Mouse (Mus musculus): Measurements from ENCODE around the gene Arhgap6. TPM values are rescaled to one million over a fixed set of nuclear protein-coding genes. Genes with fewer than 3 reads are reported as not detected.

Arhgap6 gene
- polyA plus RNA-seq, 1 experiment, result 1.2 TPM

DNA sequence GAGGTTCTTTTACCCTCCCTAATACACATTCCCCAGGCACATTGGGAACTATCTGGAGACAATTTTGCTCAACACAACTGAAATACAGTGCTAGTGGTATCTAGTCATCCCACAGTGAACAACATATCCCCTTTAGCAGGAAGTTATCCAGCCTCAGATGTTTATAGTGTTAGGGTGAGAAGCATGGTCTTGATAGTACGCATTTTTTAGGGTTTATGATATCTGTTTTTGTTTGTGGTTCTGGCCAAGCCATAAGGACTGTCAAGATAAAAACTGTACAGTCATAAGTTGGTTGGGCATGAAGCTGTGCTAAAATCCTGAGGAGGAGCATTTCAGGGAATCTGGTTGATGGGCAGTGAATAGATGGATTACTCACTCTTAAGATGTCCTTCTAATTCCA lies 271.0 kb downstream of the Arhgap6 start:
- TF ChIP-seq CTCF (IDR thresholded peaks at IDR 0.05; ENCODE audit: borderline replicate concordance, extremely low read depth, insufficient read depth, insufficient read length), result no peak
- no peak for TF ChIP-seq POLR2A (IDR thresholded peaks at IDR 0.05; ENCODE audit: borderline replicate concordance, extremely low read depth, insufficient read depth, insufficient read length, poor library complexity, severe bottlenecking)
- no peak for DNase-seq (ENCODE audit: low read depth)

DNA sequence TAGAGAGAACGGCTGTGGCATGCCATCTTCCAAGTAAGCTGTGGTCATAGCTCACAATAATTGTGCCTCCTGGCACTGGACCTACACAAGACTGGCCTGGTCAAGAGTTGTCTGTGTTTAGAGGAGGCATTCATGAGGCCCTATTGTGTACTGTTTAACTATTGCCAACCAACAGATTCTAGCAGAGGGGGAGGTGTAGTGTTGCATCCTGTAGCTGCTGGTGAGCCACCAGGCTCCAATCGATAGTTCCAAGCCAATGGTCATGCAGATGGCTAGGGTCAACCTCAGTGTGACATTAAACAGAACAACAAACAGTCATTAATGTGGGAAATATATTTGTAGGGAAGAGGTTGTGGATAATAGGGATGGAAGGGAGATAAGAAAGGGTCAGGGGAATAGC lies 280.1 kb downstream of the Arhgap6 start:
- TF ChIP-seq POLR2A (IDR thresholded peaks at IDR 0.05; ENCODE audit: borderline replicate concordance, extremely low read depth, insufficient read depth, insufficient read length, poor library complexity, severe bottlenecking) (no peak), CTCF (IDR thresholded peaks at IDR 0.05; ENCODE audit: borderline replicate concordance, extremely low read depth, insufficient read depth, insufficient read length) (no peak)
- no peak for DNase-seq (ENCODE audit: low read depth)

DNA sequence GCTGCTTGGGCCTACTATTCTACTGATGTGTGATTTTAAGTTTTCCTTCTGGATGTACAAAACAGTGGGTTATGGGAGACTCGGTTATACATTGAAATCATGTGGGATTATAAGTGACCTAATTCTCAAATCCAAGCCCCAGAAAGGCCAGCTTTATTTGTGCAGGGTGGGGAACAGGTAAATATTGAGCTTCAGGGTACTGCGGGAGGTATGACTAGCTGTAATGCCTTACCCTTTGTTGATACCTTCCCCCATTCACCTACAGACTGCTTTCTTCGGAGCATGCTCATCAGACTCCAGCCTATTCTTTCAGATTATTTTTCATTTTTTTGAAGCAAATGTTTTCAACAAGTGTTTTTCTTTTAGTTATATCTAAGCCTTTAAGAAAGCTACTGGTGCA lies 286.7 kb downstream of the Arhgap6 start:
- TF ChIP-seq CTCF (IDR thresholded peaks at IDR 0.05; ENCODE audit: borderline replicate concordance, extremely low read depth, insufficient read depth, insufficient read length) (no peak), POLR2A (IDR thresholded peaks at IDR 0.05; ENCODE audit: borderline replicate concordance, extremely low read depth, insufficient read depth, insufficient read length, poor library complexity, severe bottlenecking) (no peak)
- no peak for DNase-seq (ENCODE audit: low read depth)

DNA sequence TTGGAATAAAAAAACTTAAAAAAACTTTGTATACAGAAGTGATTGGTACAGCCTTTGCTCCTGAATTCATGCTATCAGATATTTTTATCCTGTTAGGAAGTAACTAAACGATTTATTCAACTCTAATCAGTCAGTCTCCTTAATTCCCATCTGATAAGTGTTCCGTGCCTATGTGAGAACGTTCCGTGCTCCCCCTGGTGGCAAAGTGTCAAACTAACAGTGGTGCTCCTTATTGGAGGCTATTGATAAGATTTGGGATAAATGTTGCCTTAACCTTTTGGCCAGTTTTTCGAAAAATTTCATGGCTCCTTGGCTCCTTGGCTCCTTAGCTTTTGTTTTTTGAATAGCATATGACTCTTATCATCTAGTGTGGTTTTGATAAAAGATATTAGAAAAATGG lies 291.0 kb downstream of the Arhgap6 start:
- TF ChIP-seq CTCF (IDR thresholded peaks at IDR 0.05; ENCODE audit: borderline replicate concordance, extremely low read depth, insufficient read depth, insufficient read length) (peak; percentile 70; the same call in 1 of the 2 replicates), POLR2A (IDR thresholded peaks at IDR 0.05; ENCODE audit: borderline replicate concordance, extremely low read depth, insufficient read depth, insufficient read length, poor library complexity, severe bottlenecking) (no peak)
- DNase-seq (ENCODE audit: low read depth), result peak; percentile 64

DNA sequence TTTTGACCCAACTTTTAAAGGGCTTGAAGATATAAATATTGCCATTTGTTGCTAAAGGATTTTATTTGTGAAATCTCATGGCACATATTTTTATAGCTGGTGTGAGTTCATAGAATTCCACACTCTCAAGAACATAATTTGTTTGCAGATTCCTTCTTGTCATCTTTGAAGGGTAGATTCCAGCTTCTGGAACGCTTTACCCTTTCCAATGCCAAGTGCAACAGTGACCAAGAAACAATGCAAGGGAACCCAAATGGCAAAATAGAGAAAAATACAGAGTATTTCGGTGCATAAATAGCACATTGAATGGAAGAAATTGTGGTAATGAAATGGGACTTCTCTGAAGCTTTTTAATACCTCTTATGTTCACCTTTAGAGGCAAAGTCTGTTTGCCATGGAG lies 294.3 kb downstream of the Arhgap6 start:
- DNase-seq (ENCODE audit: low read depth), result no peak
- TF ChIP-seq CTCF (IDR thresholded peaks at IDR 0.05; ENCODE audit: borderline replicate concordance, extremely low read depth, insufficient read depth, insufficient read length) (no peak), POLR2A (IDR thresholded peaks at IDR 0.05; ENCODE audit: borderline replicate concordance, extremely low read depth, insufficient read depth, insufficient read length, poor library complexity, severe bottlenecking) (no peak)

DNA sequence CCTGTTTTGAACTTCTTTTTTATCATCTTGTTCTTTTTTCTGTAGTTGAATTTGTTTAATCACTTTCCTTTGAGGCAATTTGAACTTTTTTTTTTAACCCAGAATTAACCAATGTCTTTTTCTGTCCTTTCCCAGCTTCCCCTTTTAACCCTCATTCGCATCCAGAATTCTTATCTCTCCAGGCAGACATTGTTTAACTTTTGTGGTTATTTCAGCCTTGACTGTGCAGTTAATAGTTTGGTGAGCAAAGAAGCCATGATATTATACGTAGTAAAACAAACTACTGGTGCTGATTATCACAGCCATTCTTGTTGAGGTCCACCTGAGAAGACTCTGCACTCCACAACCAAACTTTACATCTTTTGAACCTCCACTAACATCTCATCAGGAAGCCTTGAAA lies 299.7 kb downstream of the Arhgap6 start:
- TF ChIP-seq CTCF (IDR thresholded peaks at IDR 0.05; ENCODE audit: borderline replicate concordance, extremely low read depth, insufficient read depth, insufficient read length) (no peak), POLR2A (IDR thresholded peaks at IDR 0.05; ENCODE audit: borderline replicate concordance, extremely low read depth, insufficient read depth, insufficient read length, poor library complexity, severe bottlenecking) (no peak)
- DNase-seq (ENCODE audit: low read depth), result no peak

DNA sequence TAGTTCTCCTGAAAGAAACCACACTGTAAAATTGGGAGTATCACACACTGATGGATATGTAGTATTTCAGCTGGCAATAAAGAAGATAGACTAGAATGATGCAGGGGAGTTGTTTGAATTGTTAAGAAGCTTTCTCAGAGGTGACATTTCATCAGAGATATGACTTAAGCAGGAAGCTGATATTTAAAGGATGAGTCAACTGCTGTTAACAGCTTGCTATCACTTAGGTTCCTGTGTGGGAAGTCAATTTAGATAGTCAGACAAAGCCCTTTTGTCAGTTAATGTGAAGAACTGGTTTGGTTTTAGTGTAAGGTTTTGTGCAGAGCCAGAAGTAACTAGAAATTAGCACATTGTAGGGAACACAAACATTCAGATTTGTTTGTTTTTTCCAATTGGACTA lies 300.7 kb downstream of the Arhgap6 start:
- DNase-seq (ENCODE audit: low read depth), result peak; percentile 1
- no peak for TF ChIP-seq CTCF (IDR thresholded peaks at IDR 0.05; ENCODE audit: borderline replicate concordance, extremely low read depth, insufficient read depth, insufficient read length)
- TF ChIP-seq POLR2A (IDR thresholded peaks at IDR 0.05; ENCODE audit: borderline replicate concordance, extremely low read depth, insufficient read depth, insufficient read length, poor library complexity, severe bottlenecking), result no peak

DNA sequence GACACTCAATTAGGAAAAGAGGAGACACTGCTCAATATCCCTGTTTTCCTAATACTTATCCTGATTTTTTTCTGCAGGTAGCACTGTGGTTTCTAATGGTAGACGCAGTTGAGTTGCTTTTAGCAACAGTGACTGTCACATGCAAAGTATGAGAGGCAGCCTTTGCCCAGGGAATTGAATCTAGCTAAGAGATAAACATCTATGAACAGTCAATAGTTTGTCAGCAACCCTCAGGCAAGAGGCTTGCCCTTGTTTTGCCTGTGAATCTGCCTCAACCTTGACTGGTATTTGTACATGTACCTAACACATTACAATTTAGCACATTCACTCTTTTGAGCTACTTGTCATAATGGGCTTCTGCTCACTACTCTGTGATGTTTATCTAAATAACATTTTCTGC lies 307.8 kb downstream of the Arhgap6 start:
- no peak for TF ChIP-seq CTCF (IDR thresholded peaks at IDR 0.05; ENCODE audit: borderline replicate concordance, extremely low read depth, insufficient read depth, insufficient read length)
- TF ChIP-seq POLR2A (IDR thresholded peaks at IDR 0.05; ENCODE audit: borderline replicate concordance, extremely low read depth, insufficient read depth, insufficient read length, poor library complexity, severe bottlenecking), result no peak
- DNase-seq (ENCODE audit: low read depth), result no peak

DNA sequence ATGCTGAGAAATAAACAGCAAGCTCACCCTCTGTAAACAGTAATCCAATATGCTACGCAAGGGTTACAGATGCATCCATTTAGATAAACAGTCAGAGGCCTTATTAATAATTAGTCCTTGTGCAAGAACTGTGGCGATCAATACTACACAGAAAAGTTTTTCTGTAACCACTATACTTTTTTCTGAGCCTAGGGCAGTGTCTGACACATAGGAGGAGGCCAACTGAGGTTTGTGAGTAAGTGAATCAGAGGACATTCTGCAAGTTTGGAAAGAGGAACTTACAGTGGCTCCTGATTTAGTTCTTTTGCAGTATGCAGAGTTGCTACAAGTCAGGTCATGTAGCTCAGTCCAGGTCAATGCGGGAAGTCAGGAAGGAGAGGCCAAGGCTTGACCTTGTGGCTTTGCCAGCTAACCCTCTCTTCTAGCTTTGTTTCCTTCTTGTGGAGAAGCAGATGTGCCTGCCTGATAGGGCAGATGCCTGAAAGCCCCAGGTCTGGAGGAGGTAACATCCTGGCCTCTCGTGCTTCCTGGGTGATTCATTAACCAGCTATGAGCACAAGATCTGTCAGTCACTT lies 311.2 kb downstream of the Arhgap6 start:
- DNase-seq (ENCODE audit: low read depth), result no peak
- TF ChIP-seq POLR2A (IDR thresholded peaks at IDR 0.05; ENCODE audit: borderline replicate concordance, extremely low read depth, insufficient read depth, insufficient read length, poor library complexity, severe bottlenecking) (no peak), CTCF (IDR thresholded peaks at IDR 0.05; ENCODE audit: borderline replicate concordance, extremely low read depth, insufficient read depth, insufficient read length) (no peak)

DNA sequence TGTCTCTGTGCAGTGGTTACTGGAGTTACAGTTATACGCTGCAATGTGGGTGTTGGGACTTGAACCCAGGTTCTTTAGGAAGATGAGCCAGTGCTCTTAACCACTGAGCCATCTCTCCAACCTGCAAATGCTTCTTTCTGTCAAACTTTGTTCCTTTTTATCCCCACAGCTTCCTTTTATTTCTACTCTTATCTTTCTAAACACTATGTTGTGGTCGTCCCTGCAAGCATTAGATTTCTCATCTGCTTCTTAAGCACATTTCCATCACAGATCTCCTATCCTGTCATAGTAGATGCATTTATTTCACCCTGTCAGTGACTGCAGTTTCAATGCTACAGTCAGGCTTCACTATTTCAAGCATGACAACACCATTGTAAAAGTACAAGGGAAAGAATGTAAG lies 312.5 kb downstream of the Arhgap6 start:
- no peak for DNase-seq (ENCODE audit: low read depth)
- no peak for TF ChIP-seq POLR2A (IDR thresholded peaks at IDR 0.05; ENCODE audit: borderline replicate concordance, extremely low read depth, insufficient read depth, insufficient read length, poor library complexity, severe bottlenecking)

DNA sequence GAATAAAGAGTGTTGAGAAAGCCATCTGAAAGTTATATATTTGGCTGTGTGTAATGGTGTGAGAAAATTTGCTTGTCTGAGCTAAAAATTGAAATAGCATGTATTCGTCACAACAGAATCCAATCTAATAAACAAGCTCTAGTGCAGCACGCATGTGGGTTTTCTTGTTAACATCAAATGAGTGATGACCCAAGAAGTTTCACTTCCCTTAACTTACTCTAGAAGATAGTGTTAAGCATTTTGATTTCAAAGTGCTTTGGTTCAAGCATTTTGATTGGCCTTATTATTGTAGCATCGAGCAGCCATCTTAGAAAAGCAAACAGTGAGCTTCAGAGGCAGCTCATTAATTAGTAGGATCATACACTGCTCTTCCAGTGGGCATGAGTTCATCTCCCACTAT lies 315.1 kb downstream of the Arhgap6 start:
- no peak for DNase-seq (ENCODE audit: low read depth)
- no peak for TF ChIP-seq CTCF (IDR thresholded peaks at IDR 0.05; ENCODE audit: borderline replicate concordance, extremely low read depth, insufficient read depth, insufficient read length)
- TF ChIP-seq POLR2A (IDR thresholded peaks at IDR 0.05; ENCODE audit: borderline replicate concordance, extremely low read depth, insufficient read depth, insufficient read length, poor library complexity, severe bottlenecking), result no peak

DNA sequence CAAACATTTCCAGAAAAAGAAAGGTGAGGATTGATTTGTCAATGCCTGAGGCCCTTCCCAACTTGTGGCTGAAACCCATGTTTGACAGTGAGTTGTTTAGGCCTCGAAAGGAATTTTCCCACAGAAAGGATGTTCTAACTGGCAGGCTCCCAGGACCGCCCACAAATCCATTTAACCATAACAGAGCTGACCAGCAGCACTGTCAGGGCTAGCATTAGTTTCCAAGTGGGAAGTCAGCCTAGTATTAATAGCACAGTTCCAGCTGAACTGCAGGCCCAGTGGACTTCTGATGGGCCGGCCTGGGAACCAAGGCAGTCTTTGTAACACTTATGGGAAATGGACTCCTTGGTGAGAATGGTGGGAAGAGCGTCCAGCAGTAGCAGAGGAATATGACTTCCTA lies 317.8 kb downstream of the Arhgap6 start:
- DNase-seq (ENCODE audit: low read depth), result peak; percentile 15
- TF ChIP-seq POLR2A (IDR thresholded peaks at IDR 0.05; ENCODE audit: borderline replicate concordance, extremely low read depth, insufficient read depth, insufficient read length, poor library complexity, severe bottlenecking), result no peak
- TF ChIP-seq CTCF (IDR thresholded peaks at IDR 0.05; ENCODE audit: borderline replicate concordance, extremely low read depth, insufficient read depth, insufficient read length), result no peak

All from brain, embryonic 14.5 days (tissue).